Mouse (Mus musculus) thymus, postnatal 0 days (tissue): ENCODE data around the gene Magi1. TPM values are rescaled to one million over a fixed set of nuclear protein-coding genes. Genes with fewer than 3 reads are reported as not detected.

Source experiments
- DNase-seq: peaks from one replicate; pipeline ENCODE4 v3.0.0-alpha.2; 2015; ENCODE audit warnings: low spot score
- polyA plus RNA-seq: library from polyadenylated mRNA; unstranded; fragments of >200 nt; fragmentation: Nextera tagmentation; extraction: Ambion mirVana; gene quantifications from 2 replicates; pipeline ENCODE4 v1.2.1, GENCODE M21; 2015

Magi1 gene
- polyA plus RNA-seq, 1 experiment from 2014 or later: 1.4 TPM

DNA sequence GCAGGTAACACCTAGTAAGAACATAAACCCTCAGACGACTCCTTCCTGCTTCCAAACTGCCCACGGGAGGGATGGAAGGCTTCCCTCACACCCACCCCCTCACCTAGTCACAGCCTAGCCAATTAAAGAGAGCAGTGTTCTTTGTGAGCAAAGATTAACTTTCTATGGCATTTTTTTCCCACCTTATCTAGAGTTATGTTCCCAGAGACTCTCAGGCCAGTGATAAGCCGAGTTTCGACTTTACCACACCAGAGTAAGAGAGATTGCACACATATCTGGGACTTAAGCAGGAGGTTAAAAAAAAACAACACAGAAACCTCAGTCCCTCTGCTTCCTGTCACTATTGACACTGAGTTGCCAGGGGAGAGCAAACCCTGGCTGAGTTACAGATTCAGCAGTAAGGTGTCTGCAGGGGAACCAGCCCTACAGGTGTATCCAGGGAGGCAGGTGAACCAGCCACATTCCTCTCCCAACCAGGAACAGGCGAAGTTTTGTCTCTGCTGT, 80.0 kb downstream of the Magi1 start:
- DNase-seq: no peak

GRCm38 (mm10) chr6:94201940-94202339, 81.8 kb downstream of the Magi1 start:
- no peak for DNase-seq

- no peak for DNase-seq
These were observed 82.8 kb downstream of the Magi1 start for GRCm38 (mm10) chr6:94200910-94201309.

DNA sequence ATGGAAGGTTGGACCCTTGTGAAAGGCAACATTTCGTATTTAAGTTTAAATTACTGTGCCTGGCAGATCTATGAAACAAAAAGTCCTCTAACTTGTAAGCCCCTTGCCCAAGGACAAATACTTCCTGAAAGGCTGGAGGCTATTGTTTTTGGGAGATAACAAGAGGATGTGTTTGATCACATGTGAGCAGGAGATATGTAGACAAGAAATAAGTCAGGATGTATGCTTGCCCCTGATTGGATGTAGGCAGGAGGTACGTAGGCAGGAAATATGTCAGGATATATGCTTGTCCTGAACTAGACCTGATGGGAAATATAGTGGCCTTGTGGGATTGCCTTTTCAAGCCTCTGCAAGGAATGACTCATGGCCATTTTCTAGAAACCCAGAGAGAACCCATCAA, 84.0 kb downstream of the Magi1 start:
- no peak for DNase-seq

GRCm38 (mm10) chr6:94197831-94198230, 85.9 kb downstream of the Magi1 start:
- DNase-seq: no peak

DNA sequence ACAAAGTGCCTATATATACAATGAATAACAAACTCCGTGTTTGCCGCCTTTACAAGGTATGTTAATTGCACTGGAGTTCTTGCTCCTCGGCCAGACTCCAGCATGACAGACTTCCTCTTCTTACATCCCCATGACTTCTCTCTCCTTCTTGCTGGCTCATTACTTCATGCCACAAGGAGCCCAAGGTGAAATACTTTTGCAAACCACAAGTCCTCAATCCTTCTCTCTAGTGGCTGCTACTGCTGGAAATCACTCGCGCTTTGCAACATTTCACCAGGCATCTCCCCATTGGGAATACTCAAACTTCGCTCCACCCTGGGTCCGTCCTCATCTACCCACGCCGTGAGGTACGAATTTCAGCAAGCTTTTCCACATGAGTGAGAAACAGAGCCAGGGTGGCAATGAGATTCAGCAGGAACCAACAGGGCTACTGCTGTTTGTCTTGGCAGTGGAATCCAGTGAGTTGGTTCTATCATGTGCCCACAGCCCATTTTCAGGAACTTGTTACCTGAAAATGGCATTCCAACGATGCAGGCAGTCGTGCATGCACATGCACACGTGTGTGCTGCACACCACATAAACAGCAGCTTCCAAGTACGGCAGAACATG, 88.3 kb downstream of the Magi1 start:
- DNase-seq: no peak

GRCm38 (mm10) chr6:94190830-94191229, 92.9 kb downstream of the Magi1 start:
- DNase-seq: no peak

GRCm38 (mm10) chr6:94189379-94189778, 94.3 kb downstream of the Magi1 start:
- no peak for DNase-seq

GRCm38 (mm10) chr6:94186628-94187319, 96.9 kb downstream of the Magi1 start:
- no peak for DNase-seq

DNA sequence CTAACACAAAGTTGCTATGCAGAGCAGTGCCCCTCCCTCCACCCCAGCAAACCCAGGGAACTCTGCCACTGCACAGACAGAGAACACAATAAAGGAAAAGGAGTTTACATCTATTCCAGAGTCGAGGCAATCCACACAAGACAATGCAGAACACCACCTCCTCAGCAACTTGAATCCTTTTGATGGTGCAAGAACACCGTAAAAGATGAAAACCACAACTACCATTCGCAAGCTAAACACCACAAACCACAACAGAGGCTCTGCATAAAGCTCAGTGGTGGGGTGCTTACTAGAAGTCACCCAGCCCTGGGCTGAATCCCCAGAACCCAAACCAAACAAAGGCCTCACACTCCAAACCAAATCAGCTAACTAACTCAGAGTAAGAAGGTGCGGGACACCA, 99.4 kb downstream of the Magi1 start:
- DNase-seq: peak; percentile 35

GRCm38 (mm10) chr6:94183354-94183851, 100.3 kb downstream of the Magi1 start:
- DNase-seq: no peak

- DNase-seq: no peak
These were observed 102.0 kb downstream of the Magi1 start for GRCm38 (mm10) chr6:94181673-94182255.

GRCm38 (mm10) chr6:94180331-94181150, 103.2 kb downstream of the Magi1 start:
- DNase-seq: no peak

DNA sequence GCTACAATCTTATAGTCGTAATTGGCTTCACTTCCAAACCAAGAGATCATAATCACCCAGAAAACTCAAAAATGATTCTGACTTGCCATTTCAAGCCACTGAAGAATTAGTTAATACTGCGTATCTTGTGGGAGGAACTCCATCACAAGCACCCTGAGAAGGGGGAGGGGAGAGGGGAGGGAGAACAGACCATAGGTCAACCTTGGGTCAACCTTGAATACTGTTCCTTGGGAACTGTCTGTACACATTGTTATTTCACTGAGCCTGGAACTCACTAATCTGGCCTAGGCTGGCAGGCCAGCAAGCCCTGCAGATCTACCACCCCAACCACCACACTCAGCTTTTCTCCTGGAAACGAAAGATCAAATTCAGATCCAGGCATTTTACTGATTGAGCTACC, 106.2 kb downstream of the Magi1 start:
- no peak for DNase-seq

DNA sequence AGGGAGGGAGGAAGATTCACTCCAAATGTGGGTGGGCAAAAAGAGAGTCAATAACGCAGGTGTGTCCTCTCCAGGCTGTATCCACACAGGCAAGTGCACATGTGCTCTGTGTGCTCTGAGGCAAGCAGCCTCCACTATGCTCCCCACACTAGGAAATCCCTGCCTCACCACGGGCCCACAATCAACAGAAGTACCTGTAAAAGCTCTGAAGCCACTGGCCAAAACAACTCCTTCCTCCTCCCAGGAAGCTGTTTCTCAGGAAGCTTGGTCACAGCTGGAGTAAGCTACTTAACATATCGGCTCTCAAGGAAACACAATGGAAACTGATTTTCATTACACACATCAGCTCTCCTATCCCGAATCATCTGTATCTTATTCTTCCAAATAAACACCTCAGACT, 107.0 kb downstream of the Magi1 start:
- no peak for DNase-seq

DNA sequence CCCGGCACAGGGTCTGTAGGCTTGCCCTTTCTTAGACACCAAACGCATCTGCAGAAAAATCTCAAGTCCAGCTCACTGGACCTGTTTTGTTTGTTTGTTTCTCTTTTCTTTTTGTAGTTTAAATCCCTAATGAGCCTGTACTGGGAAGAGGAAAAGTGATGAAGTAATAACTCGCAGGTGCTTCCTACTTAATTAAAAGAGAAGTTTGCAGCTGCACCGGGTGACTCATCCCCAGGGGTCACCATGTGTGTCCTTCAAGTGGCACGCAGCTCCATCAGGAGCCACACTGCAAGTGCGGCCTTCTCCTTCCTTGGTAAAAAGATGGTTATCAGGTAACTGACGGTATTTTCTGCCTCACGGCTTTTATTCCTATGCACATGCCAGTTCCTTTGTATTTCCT, 112.5 kb downstream of the Magi1 start:
- no peak for DNase-seq

GRCm38 (mm10) chr6:94169581-94170194, 114.0 kb downstream of the Magi1 start:
- no peak for DNase-seq

GRCm38 (mm10) chr6:94165951-94166350, 117.8 kb downstream of the Magi1 start:
- DNase-seq: no peak

GRCm38 (mm10) chr6:94164753-94165536, 118.8 kb downstream of the Magi1 start:
- no peak for DNase-seq

DNA sequence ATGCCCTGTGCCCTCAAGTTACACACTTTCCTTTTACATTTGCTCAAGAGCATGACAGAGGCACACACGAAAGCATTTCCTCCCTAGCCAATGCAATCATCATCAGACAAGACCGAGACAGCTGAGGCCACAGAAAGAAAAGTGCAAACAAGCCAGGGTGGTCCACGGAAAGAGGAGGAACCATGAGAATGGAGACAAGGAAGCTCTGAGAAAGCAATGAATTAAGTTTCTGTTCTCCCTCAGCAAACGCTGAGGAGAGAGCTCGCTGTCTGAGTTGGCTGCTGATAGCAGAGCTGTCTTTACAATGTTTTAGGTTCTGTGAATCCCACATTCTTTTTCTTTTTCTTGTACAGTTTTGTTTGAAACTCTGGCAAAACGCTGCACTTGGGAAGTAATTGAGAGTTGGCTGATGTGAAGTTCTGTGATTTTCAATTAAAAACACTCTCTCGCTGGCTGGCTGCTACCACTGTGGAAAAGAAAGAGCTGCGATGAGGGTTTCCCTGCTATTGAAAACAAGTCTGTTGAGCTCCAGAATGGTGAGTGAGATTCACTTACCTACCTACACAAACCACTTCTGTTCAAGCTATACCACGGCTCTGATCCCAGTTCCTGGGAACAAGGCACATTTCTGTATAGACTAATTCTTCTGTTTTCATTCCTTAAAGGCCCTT, 120.3 kb downstream of the Magi1 start:
- DNase-seq: no peak
